Mouse (Mus musculus): ENCODE data around the gene Idnk. TPM values are rescaled to one million over a fixed set of nuclear protein-coding genes. Genes with fewer than 3 reads are reported as not detected.

Idnk gene
- 37.9 and 38.0 TPM in 2 replicates for polyA plus RNA-seq (2014; fragmentation: Nextera tagmentation; extraction: Ambion mirVana)

DNA sequence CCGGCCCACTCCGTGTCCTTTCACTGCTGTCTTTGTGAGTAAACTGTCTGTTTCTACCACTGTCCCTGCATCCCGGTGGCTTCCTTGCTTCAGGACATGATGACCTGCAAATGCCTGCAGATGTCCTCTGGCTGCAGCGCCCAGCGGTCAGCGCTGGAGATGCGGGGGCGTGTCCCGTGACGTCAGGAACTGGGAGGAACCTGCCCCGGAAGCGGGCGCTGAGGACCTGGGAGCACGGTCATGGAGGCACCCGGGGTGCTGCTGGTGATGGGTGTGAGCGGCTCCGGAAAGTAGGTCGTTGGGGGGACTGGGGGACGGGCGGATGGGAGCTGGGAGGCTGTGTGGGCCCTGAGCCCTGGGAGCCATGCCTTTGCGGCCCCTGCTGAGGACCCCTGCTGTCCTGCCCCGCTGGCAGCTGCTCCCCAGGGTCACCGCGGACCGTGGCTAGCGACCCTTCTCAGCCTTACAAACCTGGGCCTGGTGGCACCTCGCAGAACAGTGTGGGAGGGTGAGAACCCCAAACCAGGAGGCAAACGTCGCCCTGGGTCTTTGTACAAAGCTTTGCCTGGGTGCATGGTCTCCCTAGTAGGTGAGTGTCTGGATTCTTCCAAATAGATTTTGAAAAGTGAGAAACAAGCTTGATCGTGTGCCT, at the start of gene Idnk:
Gene Idnk (plus strand): TSS at position 203 of the 652 bp plus-strand sequence.
- peak within 1 kb of the TSS; percentile 95 for H3K4me2 ChIP-seq
- peak within 1 kb of the TSS; percentile 56 for H3K27ac ChIP-seq (ENCODE audit: low read depth, low read length)
- no peaks in the 10 kb centered on the region for H3K9me3 ChIP-seq (ENCODE audit: control insufficient read depth, low read length)
- WGBS: under 1% methylated on average over 30 of the region's 30 CpGs
- H3K9ac ChIP-seq (ENCODE audit: low read depth, low read length): peak within 1 kb of the TSS; percentile 76
- peak within 1 kb of the TSS; percentile 96 for H3K4me3 ChIP-seq (ENCODE audit: low read depth, low read length)
- H3K36me3 ChIP-seq (ENCODE audit: control insufficient read depth, insufficient read depth, low read length): peaks cover 17% of the 10 kb centered on the region
- no peaks in the 10 kb centered on the region for H3K27me3 ChIP-seq (replicated peaks; ENCODE audit: control insufficient read depth, insufficient read depth, low read length)
- ATAC-seq (replicated peaks; ENCODE audit: low FRiP score) (peak; percentile 87), DNase-seq (ENCODE audit: low spot score) (peak; percentile 88)
- H3K4me1 ChIP-seq (replicated peaks; ENCODE audit: control insufficient read depth, insufficient read depth, low read length): peaks cover 5% of the 10 kb centered on the region

DNA sequence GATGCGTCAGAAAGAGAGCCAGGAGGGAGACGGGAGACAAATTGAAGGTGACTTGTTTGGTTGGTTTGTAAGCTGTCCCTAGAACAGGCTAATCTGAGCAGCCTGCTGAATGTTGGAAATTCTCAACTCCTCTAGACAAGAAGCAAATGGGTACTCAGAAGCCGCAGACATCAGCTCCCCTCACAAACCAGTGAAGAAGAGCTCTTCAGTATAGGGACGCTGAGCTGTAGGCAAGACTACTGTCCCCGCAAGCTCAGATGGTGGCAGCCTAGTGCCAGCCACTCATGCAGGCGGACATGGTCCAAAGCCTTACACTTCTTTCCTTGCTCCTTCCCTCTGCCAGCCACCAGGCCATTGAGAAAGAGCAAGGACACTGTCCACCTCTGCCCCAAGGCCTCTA, 46.1 kb upstream of the Idnk start:
- DNase-seq (ENCODE audit: low spot score): no peak
- Histone ChIP-seq H3K4me3 (ENCODE audit: low read depth, low read length) (no peak overlapping the region), H3K4me2 (peak overlapping the region; percentile 64; the same call in 1 of the 2 replicates), H3K27me3 (replicated peaks; ENCODE audit: control insufficient read depth, insufficient read depth, low read length) (peaks cover 9% of the 10 kb centered on the region), H3K9ac (ENCODE audit: low read depth, low read length) (no peak overlapping the region), H3K27ac (ENCODE audit: low read depth, low read length) (no peak overlapping the region), H3K9me3 (ENCODE audit: control insufficient read depth, low read length) (no peaks in the 10 kb centered on the region), H3K4me1 (replicated peaks; ENCODE audit: control insufficient read depth, insufficient read depth, low read length) (peaks cover 5% of the 10 kb centered on the region; the same call in 1 of the 2 replicates), H3K36me3 (ENCODE audit: control insufficient read depth, insufficient read depth, low read length) (no peaks in the 10 kb centered on the region)
- ATAC-seq (replicated peaks; ENCODE audit: low FRiP score): no peak
- WGBS: 86% methylated on average over 6 of the region's 6 CpGs

DNA sequence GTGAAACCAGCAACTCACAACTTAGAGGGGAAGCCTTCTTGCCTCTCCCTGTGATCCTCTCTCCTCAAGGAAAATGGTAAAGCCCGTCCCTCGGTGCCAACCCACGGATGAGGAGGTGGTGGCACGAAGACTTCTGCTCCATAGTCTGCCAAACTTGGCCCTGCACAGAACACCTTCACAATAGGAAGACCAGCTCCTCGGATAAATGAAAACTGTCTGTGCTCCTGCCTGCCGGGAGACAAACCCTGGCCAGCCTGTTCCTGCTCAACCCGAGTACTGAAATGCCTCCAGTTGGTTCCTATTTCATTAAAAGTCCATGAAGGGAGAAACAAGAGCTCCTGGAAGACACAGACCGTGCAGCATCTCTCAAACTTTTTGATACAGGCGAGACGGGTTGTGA, 45.3 kb upstream of the Idnk start:
- no peak overlapping the region for H3K27ac ChIP-seq (ENCODE audit: low read depth, low read length)
- H3K4me1 ChIP-seq (replicated peaks; ENCODE audit: control insufficient read depth, insufficient read depth, low read length): peaks cover 5% of the 10 kb centered on the region; the same call in 1 of the 2 replicates
- no peaks in the 10 kb centered on the region for H3K9me3 ChIP-seq (ENCODE audit: control insufficient read depth, low read length)
- no peak overlapping the region for H3K9ac ChIP-seq (ENCODE audit: low read depth, low read length)
- H3K4me2 ChIP-seq: peak overlapping the region; percentile 64
- ATAC-seq (replicated peaks; ENCODE audit: low FRiP score) (no peak), DNase-seq (ENCODE audit: low spot score) (no peak)
- peak overlapping the region; percentile 45 for H3K4me3 ChIP-seq (ENCODE audit: low read depth, low read length)
- 66% methylated on average over 10 of the region's 10 CpGs for WGBS
- H3K36me3 ChIP-seq (ENCODE audit: control insufficient read depth, insufficient read depth, low read length): no peaks in the 10 kb centered on the region
- peaks cover 9% of the 10 kb centered on the region for H3K27me3 ChIP-seq (replicated peaks; ENCODE audit: control insufficient read depth, insufficient read depth, low read length)

DNA sequence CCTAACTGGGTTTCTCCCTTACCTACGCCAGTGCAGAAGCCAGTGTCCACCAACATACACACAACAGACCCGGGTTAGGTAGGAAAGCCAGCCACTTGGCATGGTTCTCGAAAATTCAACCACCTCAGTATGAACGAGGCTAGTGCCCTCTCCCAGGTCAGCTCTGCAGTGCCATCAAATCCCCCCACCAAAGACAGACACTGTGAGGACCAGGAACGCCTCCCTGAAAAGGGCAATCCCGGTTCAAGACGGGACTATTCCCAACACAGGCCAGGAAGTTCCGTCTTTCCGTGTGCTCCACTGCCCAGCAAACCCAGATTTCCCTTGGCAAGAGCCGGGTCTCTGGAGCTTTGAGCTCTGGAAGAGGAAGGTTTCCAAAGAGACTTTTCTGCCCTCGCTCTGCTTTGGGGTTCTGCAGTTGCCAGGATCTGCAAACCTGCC, 44.8 kb upstream of the Idnk start:
- Histone ChIP-seq H3K9ac (ENCODE audit: low read depth, low read length) (peak overlapping the region; percentile 54), H3K9me3 (ENCODE audit: control insufficient read depth, low read length) (no peaks in the 10 kb centered on the region), H3K36me3 (ENCODE audit: control insufficient read depth, insufficient read depth, low read length) (no peaks in the 10 kb centered on the region), H3K27ac (ENCODE audit: low read depth, low read length) (no peak overlapping the region), H3K4me2 (peak overlapping the region; percentile 64), H3K27me3 (replicated peaks; ENCODE audit: control insufficient read depth, insufficient read depth, low read length) (peaks cover 9% of the 10 kb centered on the region), H3K4me1 (replicated peaks; ENCODE audit: control insufficient read depth, insufficient read depth, low read length) (peaks cover 5% of the 10 kb centered on the region; the same call in 1 of the 2 replicates), H3K4me3 (ENCODE audit: low read depth, low read length) (peak overlapping the region; percentile 45)
- DNase-seq (ENCODE audit: low spot score) (no peak), ATAC-seq (replicated peaks; ENCODE audit: low FRiP score) (no peak)
- 15% methylated on average over 11 of the region's 11 CpGs for WGBS

DNA sequence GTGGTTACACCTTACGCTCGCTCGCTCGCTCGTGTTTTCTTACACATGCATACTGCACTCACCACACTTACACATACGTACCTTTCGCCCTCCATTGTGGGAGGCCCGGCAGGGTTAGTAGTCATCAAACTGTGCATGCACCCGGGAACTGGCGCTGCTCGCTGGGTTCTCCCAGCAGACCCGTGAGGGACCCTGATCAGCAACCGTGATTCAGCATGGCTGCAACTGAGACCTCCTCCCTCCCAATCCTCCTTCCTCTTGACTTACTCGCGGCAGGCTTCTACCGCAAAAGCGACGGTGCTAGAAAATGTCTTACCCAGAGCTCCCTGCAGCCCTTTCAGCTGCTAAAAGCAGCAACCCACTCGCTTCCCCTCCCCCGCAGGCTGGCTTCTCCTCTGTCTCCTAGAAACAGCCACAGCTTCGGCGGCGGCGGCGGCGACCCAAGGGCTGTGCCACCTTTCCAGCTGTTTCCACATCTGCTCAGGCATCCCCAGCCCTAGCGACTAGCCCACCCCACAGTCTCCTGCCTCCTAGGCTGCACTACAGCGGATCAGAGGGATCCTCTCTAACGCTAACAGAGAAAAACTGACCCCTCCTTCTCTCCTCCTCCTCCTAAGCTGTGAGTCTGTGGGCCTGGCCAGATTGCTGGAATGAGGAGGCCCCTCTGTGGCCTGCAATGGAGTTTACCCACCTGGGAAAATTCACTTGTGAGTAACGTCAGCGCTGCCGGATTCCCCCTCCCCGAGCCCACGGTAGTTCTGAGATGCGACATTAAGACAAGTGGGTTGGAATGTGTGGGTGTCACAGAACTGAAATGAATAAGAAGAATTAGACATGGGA, 44.2 kb upstream of the Idnk start, which contains the start of gene Klhl3:
Gene Klhl3 (minus strand): TSS at position 532 of the 840 bp plus-strand sequence.
- no peaks in the 10 kb centered on the region for H3K9me3 ChIP-seq (ENCODE audit: control insufficient read depth, low read length)
- DNase-seq (ENCODE audit: low spot score): peak; percentile 72
- H3K4me3 ChIP-seq (ENCODE audit: low read depth, low read length): peak within 1 kb of the TSS; percentile 45
- no peaks in the 10 kb centered on the region for H3K36me3 ChIP-seq (ENCODE audit: control insufficient read depth, insufficient read depth, low read length)
- peaks cover 5% of the 10 kb centered on the region; the same call in 1 of the 2 replicates for H3K4me1 ChIP-seq (replicated peaks; ENCODE audit: control insufficient read depth, insufficient read depth, low read length)
- H3K27ac ChIP-seq (ENCODE audit: low read depth, low read length): no peak within 1 kb of the TSS
- H3K4me2 ChIP-seq: peak within 1 kb of the TSS; percentile 64
- peak; percentile 41; the same call in 1 of the 2 replicates for ATAC-seq (replicated peaks; ENCODE audit: low FRiP score)
- H3K9ac ChIP-seq (ENCODE audit: low read depth, low read length): peak within 1 kb of the TSS; percentile 54
- H3K27me3 ChIP-seq (replicated peaks; ENCODE audit: control insufficient read depth, insufficient read depth, low read length): peaks cover 9% of the 10 kb centered on the region
- WGBS: 1% methylated on average over 35 of the region's 35 CpGs

DNA sequence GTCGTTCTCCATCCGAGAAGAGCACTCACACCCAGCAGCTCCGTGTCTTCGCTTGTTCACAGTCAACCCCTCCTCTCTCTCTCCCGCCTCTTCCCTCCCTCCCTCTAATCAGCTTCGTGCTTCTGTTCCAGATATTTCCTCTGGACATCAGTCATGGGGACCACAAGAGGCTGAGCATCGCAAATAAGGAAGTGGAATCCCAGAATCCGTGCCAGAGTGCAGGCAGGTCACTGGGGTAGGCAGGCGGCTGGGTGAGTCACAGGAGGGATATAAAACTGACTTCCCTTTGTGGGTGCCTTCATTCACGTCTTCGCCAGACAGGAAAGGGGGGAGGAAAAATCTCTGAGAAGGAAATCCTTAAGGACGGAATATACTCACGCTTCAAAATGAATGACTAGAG, 42.2 kb upstream of the Idnk start:
- Histone ChIP-seq H3K9me3 (ENCODE audit: control insufficient read depth, low read length) (no peaks in the 10 kb centered on the region), H3K4me2 (no peak overlapping the region), H3K4me3 (ENCODE audit: low read depth, low read length) (no peak overlapping the region), H3K9ac (ENCODE audit: low read depth, low read length) (no peak overlapping the region), H3K4me1 (replicated peaks; ENCODE audit: control insufficient read depth, insufficient read depth, low read length) (peaks cover 5% of the 10 kb centered on the region; the same call in 1 of the 2 replicates), H3K27me3 (replicated peaks; ENCODE audit: control insufficient read depth, insufficient read depth, low read length) (peaks cover 9% of the 10 kb centered on the region), H3K36me3 (ENCODE audit: control insufficient read depth, insufficient read depth, low read length) (no peaks in the 10 kb centered on the region), H3K27ac (ENCODE audit: low read depth, low read length) (no peak overlapping the region)
- ATAC-seq (replicated peaks; ENCODE audit: low FRiP score) (0 out of 2 replicates have a peak, but pooled peaks have one; percentile 33), DNase-seq (ENCODE audit: low spot score) (no peak)
- 16% methylated on average over 13 of the region's 13 CpGs for WGBS

DNA sequence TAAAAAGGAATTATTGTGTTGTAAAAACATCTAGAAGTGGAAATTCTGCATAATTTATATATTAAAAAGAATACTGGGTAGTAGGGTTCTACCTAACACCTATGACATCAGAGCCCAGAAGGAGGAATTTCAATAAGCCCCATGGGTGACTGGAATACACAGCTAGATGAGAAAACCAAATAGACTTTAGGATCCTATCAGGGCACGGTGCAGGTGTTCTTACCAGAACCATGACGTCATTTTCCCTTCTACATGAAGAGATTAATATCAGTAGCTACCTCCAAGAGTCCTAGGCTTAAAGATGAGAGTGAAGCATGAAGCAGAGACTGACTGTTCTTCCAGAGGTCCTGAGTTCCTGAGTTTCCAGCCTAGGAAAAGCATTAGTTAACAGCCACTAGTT, 40.6 kb upstream of the Idnk start:
- H3K4me1 ChIP-seq (replicated peaks; ENCODE audit: control insufficient read depth, insufficient read depth, low read length): peaks cover 5% of the 10 kb centered on the region; the same call in 1 of the 2 replicates
- WGBS: 78% methylated on average over 2 of the region's 2 CpGs
- no peak for ATAC-seq (replicated peaks; ENCODE audit: low FRiP score)

DNA sequence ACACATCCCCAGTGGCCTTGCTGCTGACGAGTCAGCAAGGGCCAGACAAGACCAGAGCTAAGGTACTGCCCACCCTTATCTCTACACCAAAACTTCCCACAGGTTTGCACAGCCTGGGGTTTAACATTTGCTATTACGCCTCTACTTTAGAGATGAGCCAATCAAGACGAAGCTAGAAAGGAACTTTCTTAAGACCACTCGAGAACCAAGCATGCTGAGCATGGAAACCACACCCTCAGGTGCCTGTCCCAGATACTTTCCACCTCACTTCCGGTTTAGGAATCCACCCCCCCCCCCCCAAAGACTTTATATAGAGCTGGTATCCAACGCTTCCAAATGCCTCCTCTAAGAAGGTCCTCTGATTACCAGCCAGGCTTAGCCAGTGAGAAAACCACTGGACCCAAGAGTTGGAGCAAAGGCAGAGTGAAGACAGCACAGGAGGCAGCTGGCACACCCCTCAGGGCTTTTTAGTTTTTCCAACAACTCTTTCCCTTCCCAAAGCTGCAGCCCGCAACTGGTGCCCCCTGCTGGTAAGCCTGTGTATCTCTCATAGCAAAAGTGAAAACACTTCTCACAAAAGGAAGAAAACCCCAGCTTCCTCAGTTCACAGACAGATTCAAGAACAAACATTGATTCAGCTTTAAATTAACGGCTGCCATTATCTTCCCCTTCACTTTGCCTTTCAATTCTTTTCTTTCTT, 40.0 kb upstream of the Idnk start:
- Histone ChIP-seq H3K4me1 (replicated peaks; ENCODE audit: control insufficient read depth, insufficient read depth, low read length) (peaks cover 5% of the 10 kb centered on the region; the same call in 1 of the 2 replicates), H3K4me3 (ENCODE audit: low read depth, low read length) (no peak overlapping the region), H3K4me2 (no peak overlapping the region), H3K27me3 (replicated peaks; ENCODE audit: control insufficient read depth, insufficient read depth, low read length) (peaks cover 9% of the 10 kb centered on the region), H3K9me3 (ENCODE audit: control insufficient read depth, low read length) (no peaks in the 10 kb centered on the region), H3K36me3 (ENCODE audit: control insufficient read depth, insufficient read depth, low read length) (no peaks in the 10 kb centered on the region), H3K27ac (ENCODE audit: low read depth, low read length) (no peak overlapping the region), H3K9ac (ENCODE audit: low read depth, low read length) (no peak overlapping the region)
- DNase-seq (ENCODE audit: low spot score): no peak
- no peak for ATAC-seq (replicated peaks; ENCODE audit: low FRiP score)
- 41% methylated on average over 8 of the region's 8 CpGs for WGBS

More for the DNA sequence above, 40.6 kb upstream of the Idnk start:
- H3K4me2 ChIP-seq: no peak overlapping the region
- DNase-seq (ENCODE audit: low spot score): no peak
- no peak overlapping the region for H3K9ac ChIP-seq (ENCODE audit: low read depth, low read length)
- no peaks in the 10 kb centered on the region for H3K9me3 ChIP-seq (ENCODE audit: control insufficient read depth, low read length)
- H3K27ac ChIP-seq (ENCODE audit: low read depth, low read length): no peak overlapping the region
- no peak overlapping the region for H3K4me3 ChIP-seq (ENCODE audit: low read depth, low read length)
- H3K36me3 ChIP-seq (ENCODE audit: control insufficient read depth, insufficient read depth, low read length): no peaks in the 10 kb centered on the region
- peaks cover 9% of the 10 kb centered on the region for H3K27me3 ChIP-seq (replicated peaks; ENCODE audit: control insufficient read depth, insufficient read depth, low read length)

Measured in liver, embryonic 11.5 days (tissue).